Mouse (Mus musculus) MEL (cell line): ENCODE data around the gene Rps16. TPM values are rescaled to one million over a fixed set of nuclear protein-coding genes. Genes with fewer than 3 reads are reported as not detected.

Experiments used
- DNase-seq: peaks from one replicate; pipeline ENCODE4 v3.0.0; 2011; ENCODE audit warnings: low read depth, low spot score
- H3K27ac ChIP-seq: 2 replicates; pipeline ENCODE4 v1.5.1; 2012; ENCODE audit warnings: low read depth, mild to moderate bottlenecking, control low read depth, low read length, moderate library complexity; ENCODE audit not compliant: control insufficient read depth
- H3K27me3 ChIP-seq, 2 experiments: fragments of 150-350 bp in 1 of 2; sonication (generic) in 1 of 2; 2 replicates each; pipeline ENCODE4 v1.6.1; 2012; ENCODE audit warnings: low read length in 2 of 2, mild to moderate bottlenecking in 2 of 2, improper control_type of control experiment in 1 of 2, moderate library complexity in 1 of 2; ENCODE audit not compliant: insufficient read depth in 2 of 2, control insufficient read depth in 1 of 2
- H3K36me3 ChIP-seq, 2 experiments: 2 replicates each; pipeline ENCODE4 v1.6.1; 2012 to 2014; ENCODE audit warnings: low read length in 2 of 2, improper control_type of control experiment in 1 of 2, inconsistent platforms in 1 of 2, mild to moderate bottlenecking in 1 of 2; ENCODE audit not compliant: insufficient read depth in 2 of 2, control insufficient read depth in 1 of 2
- H3K4me1 ChIP-seq, 2 experiments: fragments of 150-350 bp in 1 of 2; sonication (generic) in 1 of 2; 2 replicates each; pipeline ENCODE4 v1.6.1; 2012; ENCODE audit warnings: low read length in 2 of 2, improper control_type of control experiment in 1 of 2, mild to moderate bottlenecking in 1 of 2; ENCODE audit not compliant: insufficient read depth in 2 of 2, control insufficient read depth in 1 of 2
- H3K4me3 ChIP-seq, 2 experiments: fragments of 150-350 bp in 1 of 2; sonication (generic) in 1 of 2; 2 replicates each; pipeline ENCODE4 v1.5.1; 2012; ENCODE audit warnings: low read depth in 2 of 2, low read length in 2 of 2, mild to moderate bottlenecking in 2 of 2, moderate library complexity in 2 of 2, control low read depth in 1 of 2, improper control_type of control experiment in 1 of 2; ENCODE audit not compliant: control insufficient read depth in 1 of 2, insufficient read depth in 1 of 2
- H3K79me2 ChIP-seq: 2 replicates; pipeline ENCODE4 v1.6.1; 2012; ENCODE audit warnings: mild to moderate bottlenecking, low read length, moderate library complexity; ENCODE audit not compliant: control insufficient read depth, poor library complexity, insufficient read depth
- H3K9ac ChIP-seq: 2 replicates; pipeline ENCODE4 v1.6.1; 2012; ENCODE audit warnings: low read depth, mild to moderate bottlenecking, control low read depth, low read length, moderate library complexity; ENCODE audit not compliant: control insufficient read depth, poor library complexity, severe bottlenecking
- H3K9me3 ChIP-seq: fragments of 150-350 bp; sonication (generic); replicated peaks from 2 replicates; pipeline ENCODE4 v1.6.1; 2012; ENCODE audit warnings: mild to moderate bottlenecking, low read length, improper control_type of control experiment, moderate library complexity; ENCODE audit not compliant: insufficient read depth
- CHD2 ChIP-seq: IDR thresholded peaks from 2 replicates; pipeline ENCODE4 v1.6.1; 2011; ENCODE audit warnings: low read length, improper control_type of control experiment
- ELF1 ChIP-seq: IDR thresholded peaks from 2 replicates; pipeline ENCODE4 v1.6.1; 2014; ENCODE audit warnings: low read depth, mild to moderate bottlenecking, inconsistent platforms, low read length, improper control_type of control experiment, moderate library complexity
- ETS1 ChIP-seq: IDR thresholded peaks from 2 replicates; pipeline ENCODE4 v1.6.1; 2012; ENCODE audit warnings: low read depth, mild to moderate bottlenecking, inconsistent platforms, low read length, improper control_type of control experiment, moderate library complexity
- GATA1 ChIP-seq: IDR thresholded peaks from 2 replicates; pipeline ENCODE4 v1.6.1; 2011; ENCODE audit warnings: low read depth, low read length, improper control_type of control experiment
- HCFC1 ChIP-seq: IDR thresholded peaks from 2 replicates; pipeline ENCODE4 v1.6.1; 2012; ENCODE audit warnings: low read depth, mild to moderate bottlenecking, inconsistent platforms, low read length, improper control_type of control experiment, moderate library complexity
- JUND ChIP-seq: IDR thresholded peaks from 2 replicates; pipeline ENCODE4 v1.6.1; 2011; ENCODE audit warnings: low read depth, mild to moderate bottlenecking, improper control_type of control experiment, low read length
- MAX ChIP-seq: IDR thresholded peaks from 2 replicates; pipeline ENCODE4 v1.6.1; 2011; ENCODE audit warnings: low read length, improper control_type of control experiment
- MAZ ChIP-seq: IDR thresholded peaks from 2 replicates; pipeline ENCODE4 v1.6.1; 2012; ENCODE audit warnings: low read depth, mild to moderate bottlenecking, inconsistent platforms, low read length, improper control_type of control experiment
- MYB ChIP-seq: IDR thresholded peaks from 2 replicates; pipeline ENCODE4 v1.6.1; 2011; ENCODE audit warnings: mild to moderate bottlenecking, low read depth, low read length, improper control_type of control experiment
- NRF1 ChIP-seq: IDR thresholded peaks from 2 replicates; pipeline ENCODE4 v1.6.1; 2014; ENCODE audit warnings: low read depth, mild to moderate bottlenecking, inconsistent platforms, low read length, improper control_type of control experiment, moderate library complexity; ENCODE audit not compliant: poor library complexity, insufficient read depth, severe bottlenecking
- POLR2AphosphoS2 ChIP-seq: IDR thresholded peaks from 2 replicates; pipeline ENCODE4 v1.6.1; 2011; ENCODE audit warnings: low read length, improper control_type of control experiment
- RAD21 ChIP-seq: IDR thresholded peaks from 2 replicates; pipeline ENCODE4 v1.6.1; 2011; ENCODE audit warnings: mild to moderate bottlenecking, low read depth, low read length, improper control_type of control experiment
- RCOR1 ChIP-seq: IDR thresholded peaks from 2 replicates; pipeline ENCODE4 v1.6.1; 2012; ENCODE audit warnings: low read depth, mild to moderate bottlenecking, inconsistent platforms, low read length, improper control_type of control experiment
- SIN3A ChIP-seq: IDR thresholded peaks from 2 replicates; pipeline ENCODE4 v1.6.1; 2012; ENCODE audit warnings: low read length, improper control_type of control experiment, inconsistent platforms
- TBP ChIP-seq: IDR thresholded peaks from 2 replicates; pipeline ENCODE4 v1.8.0; 2011; ENCODE audit warnings: low read depth, low read length, improper control_type of control experiment
- UBTF ChIP-seq: IDR thresholded peaks from 2 replicates; pipeline ENCODE4 v1.6.1; 2012; ENCODE audit warnings: low read depth, mild to moderate bottlenecking, inconsistent platforms, low read length, improper control_type of control experiment, moderate library complexity, borderline replicate concordance; ENCODE audit not compliant: insufficient read depth
- USF1 ChIP-seq: IDR thresholded peaks from 2 replicates; pipeline ENCODE4 v1.6.1; 2014; ENCODE audit warnings: low read depth, mild to moderate bottlenecking, inconsistent platforms, low read length, improper control_type of control experiment, moderate library complexity
- ZKSCAN1 ChIP-seq: IDR thresholded peaks from 2 replicates; pipeline ENCODE4 v1.6.1; 2012; ENCODE audit warnings: low read depth, mild to moderate bottlenecking, inconsistent platforms, low read length, improper control_type of control experiment, moderate library complexity
- ZMIZ1 ChIP-seq: IDR thresholded peaks from 2 replicates; pipeline ENCODE4 v1.6.1; 2012; ENCODE audit warnings: low read depth, mild to moderate bottlenecking, inconsistent platforms, low read length, improper control_type of control experiment, moderate library complexity
- polyA plus RNA-seq, 2 experiments: library from polyadenylated mRNA; stranded (reverse) in 1 of 2; unstranded in 1 of 2; fragments of >175 nt in 1 of 2; fragments of >200 nt in 1 of 2; gene quantifications; 2 replicates each; pipeline versions ENCODE4 v1.2.1 to v1.2.4; 2012; ENCODE audit warnings: low replicate concordance in 2 of 2, low read depth in 1 of 2; ENCODE audit not compliant: insufficient read length in 2 of 2, insufficient read depth in 1 of 2, missing spikeins in 1 of 2
- total RNA-seq: library from RNA; depleted of rRNA; stranded (reverse); fragments of 300-350 nt; gene quantifications from 2 replicates; pipeline ENCODE4 v1.2.3, GENCODE M21; 2012

Gene Rps16
- total and polyA plus RNA-seq, 3 experiments, result 1,661 to 2,343 (median 1,740) TPM

DNA sequence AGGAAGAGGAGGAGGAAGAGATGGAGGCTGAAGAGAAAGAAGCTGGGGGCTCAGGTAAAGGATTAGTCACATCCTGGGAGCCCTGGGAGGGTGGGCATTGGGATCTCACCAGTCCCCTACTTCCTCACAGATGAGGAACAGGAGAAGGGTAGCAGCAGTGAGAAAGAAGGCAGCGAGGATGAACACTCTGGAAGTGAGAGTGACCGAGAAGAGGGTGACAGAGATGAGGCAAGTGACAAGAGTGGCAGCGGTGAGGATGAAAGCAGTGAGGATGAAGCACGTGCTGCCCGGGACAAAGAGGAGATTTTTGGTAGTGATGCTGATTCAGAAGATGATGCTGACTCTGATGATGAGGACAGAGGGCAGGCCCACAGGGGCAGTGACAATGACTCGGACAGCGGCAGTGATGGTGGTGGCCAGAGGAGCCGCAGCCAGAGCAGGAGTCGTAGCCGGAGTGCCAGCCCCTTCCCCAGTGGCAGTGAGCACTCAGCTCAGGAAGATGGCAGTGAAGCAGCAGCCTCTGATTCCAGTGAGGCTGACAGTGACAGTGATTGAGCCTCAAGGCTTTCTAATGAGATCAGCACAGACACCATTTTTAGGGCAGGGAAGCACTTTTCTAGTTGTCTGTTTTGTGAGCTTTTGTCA is 48.4 kb downstream of the Rps16 start:
- H3K9ac ChIP-seq, result no peak overlapping the region
- no peak overlapping the region for H3K4me3 ChIP-seq
- no peak overlapping the region for H3K27ac ChIP-seq
- no peaks in the 10 kb centered on the region for H3K4me1 ChIP-seq
- DNase-seq, result no peak
- TF ChIP-seq MAZ (no peak), ETS1 (no peak), USF1 (no peak), JUND (no peak), CHD2 (no peak), SIN3A (no peak), POLR2AphosphoS2 (no peak), UBTF (no peak), GATA1 (no peak), ZMIZ1 (no peak), ELF1 (no peak), ZKSCAN1 (no peak)
- peaks cover under 1% of the 10 kb centered on the region; the same call in 1 of the 2 replicates for H3K79me2 ChIP-seq
- H3K36me3 ChIP-seq, result peaks cover 0 to 10% of the 10 kb centered on the region in 2 experiments; a peak in 2 of 4 replicates
- H3K9me3 ChIP-seq, result no peaks in the 10 kb centered on the region
- H3K27me3 ChIP-seq, result no peaks in the 10 kb centered on the region

DNA sequence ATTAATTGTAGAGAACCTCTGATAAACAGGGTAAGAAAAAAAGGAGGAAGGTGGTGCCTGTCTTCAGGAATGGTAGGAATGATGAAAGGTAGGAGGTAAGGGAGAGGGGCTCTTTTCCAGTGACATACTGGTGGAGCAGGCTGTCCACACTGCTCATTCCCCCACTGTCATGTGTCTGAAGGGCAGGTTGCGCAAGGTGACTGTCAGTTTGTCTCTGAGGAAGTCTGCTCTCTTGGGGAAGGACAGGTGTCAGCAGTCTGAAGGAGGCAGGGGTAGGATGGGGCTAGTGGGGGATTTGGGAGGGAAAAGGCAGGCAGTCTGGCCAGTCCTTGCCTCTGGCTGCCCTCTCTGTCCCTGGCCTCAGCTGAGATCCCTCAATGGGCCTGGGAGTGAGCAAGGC is 50.6 kb downstream of the Rps16 start:
- TF ChIP-seq MAX, result no peak
- no peak for TF ChIP-seq NRF1
- TF ChIP-seq HCFC1, result no peak
- no peak for TF ChIP-seq GATA1
- TF ChIP-seq TBP, result no peak
- TF ChIP-seq RAD21, result no peak
- TF ChIP-seq JUND, result no peak
- no peak for TF ChIP-seq RCOR1
- TF ChIP-seq ELF1, result no peak
- no peak for TF ChIP-seq MYB
- Histone ChIP-seq H3K27ac (no peak overlapping the region), H3K4me1 (no peaks in the 10 kb centered on the region), H3K9me3 (no peaks in the 10 kb centered on the region), H3K27me3 (no peaks in the 10 kb centered on the region), H3K4me3 (no peak overlapping the region), H3K9ac (no peak overlapping the region), H3K36me3 (peaks cover 0 to 13% of the 10 kb centered on the region in 2 experiments; a peak in 2 of 4 replicates), H3K79me2 (no peaks in the 10 kb centered on the region)
- DNase-seq, result no peak
